Comparison of ENCODE assay signal across 24 mouse cellular contexts in genomic region chr11:8675701-8676474, GRCm38 (mm10). TPM values are rescaled to one million over a fixed set of nuclear protein-coding genes. Genes with fewer than 3 reads are reported as not detected.
A peak's percentile ranks its signal among the peaks of the same experiment; 100 is the strongest.
DNase-seq lines count a peak whose midpoint lies in the region; ATAC-seq and TF ChIP-seq lines count a peak whose summit lies in the region.
"Had no signal": no experiment of that assay in that cellular context is flagged by ENCODE, and none has a peak within 500 bp of the region (broad histone marks: within the 10 kb centered on the region; RNA-seq: fewer than 3 reads in every experiment).

No protein-coding gene starts in this region.

- in situ Hi-C loops in ES-E14 (cut with MboI; ENCODE audit: low sequenced_read_pairs in 2 of 2, unreplicated experiment in 2 of 2), result no loop called here

- no peaks in the 10 kb centered on the region for H3K9me3 ChIP-seq in kidney, embryonic 15.5 days (replicated peaks)
- H3K9me3 ChIP-seq in ES-E14 (ENCODE audit: control insufficient read depth, insufficient read depth, low read depth, low read length), result peaks cover 2% of the 10 kb centered on the region; the same call in 1 of the 2 replicates
- H3K9me3 ChIP-seq: forebrain, embryonic 12.5 days; limb, embryonic 13.5 days; liver, embryonic 13.5 days; neural tube, embryonic 12.5 days had no signal

- no peaks in the 10 kb centered on the region for H3K27me3 ChIP-seq in kidney, embryonic 15.5 days
- H3K27me3 ChIP-seq: forebrain, embryonic 12.5 days; limb, embryonic 13.5 days; liver, embryonic 13.5 days; neural tube, embryonic 12.5 days had no signal

- no peak overlapping the region for H3K4me3 ChIP-seq in kidney, embryonic 15.5 days (replicated peaks)
- H3K4me3 ChIP-seq in ES-E14 (ENCODE audit: insufficient read depth in 1 of 2, low read depth in 1 of 2, low read length in 2 of 2, poor library complexity in 1 of 2, severe bottlenecking in 1 of 2), result no peak overlapping the region
- H3K4me3 ChIP-seq: forebrain, embryonic 12.5 days; limb, embryonic 13.5 days; liver, embryonic 13.5 days; neural tube, embryonic 12.5 days had no signal

- no peak overlapping the region for H3K4me2 ChIP-seq in kidney, embryonic 15.5 days
- H3K4me2 ChIP-seq: forebrain, embryonic 12.5 days; hindbrain, embryonic 14.5 days; limb, embryonic 13.5 days; liver, embryonic 13.5 days; midbrain, embryonic 11.5 days; neural tube, embryonic 12.5 days had no signal

- no peaks in the 10 kb centered on the region for H3K36me3 ChIP-seq in kidney, embryonic 15.5 days
- no peaks in the 10 kb centered on the region for H3K36me3 ChIP-seq in ES-E14 (ENCODE audit: control insufficient read depth, insufficient read depth, low read length, poor library complexity, severe bottlenecking)
- H3K36me3 ChIP-seq: forebrain, embryonic 12.5 days; limb, embryonic 13.5 days; liver, embryonic 13.5 days; neural tube, embryonic 12.5 days had no signal

- ATAC-seq in kidney, embryonic 15.5 days (replicated peaks; ENCODE audit: low FRiP score), result no peak
- ATAC-seq: activated CD4-positive, CD25-positive, alpha-beta regulatory T cell, adult 4 months; intestine, embryonic 16.5 days had no signal

- 72% methylated on average over 6 of the region's 6 CpGs for WGBS in kidney, embryonic 15.5 days

- peak overlapping the region; percentile 25; the same call in 1 of the 2 replicates for H3K27ac ChIP-seq in kidney, embryonic 15.5 days
- peak overlapping the region; percentile 4; the same call in 1 of the 2 replicates for H3K27ac ChIP-seq in ES-E14 (ENCODE audit: insufficient read depth, low read depth, low read length, poor library complexity, severe bottlenecking)
- H3K27ac ChIP-seq: forebrain, embryonic 12.5 days; hindbrain, embryonic 14.5 days; limb, embryonic 13.5 days; liver, embryonic 13.5 days; macrophage; neural tube, embryonic 12.5 days had no signal

- no peak for DNase-seq in kidney, adult 8-10 months
- DNase-seq in 3T3-L1 (ENCODE audit: low read depth, low spot score), result peak; percentile 44
- DNase-seq in ES-E14 (ENCODE audit: low read depth, low spot score), result no peak
- peak; percentile 62 for DNase-seq in forelimb bud, embryonic 11.5 days (ENCODE audit: low read depth, low spot score)
- DNase-seq in layer of hippocampus, adult 11-12 months (ENCODE audit: low spot score), result no peak
- DNase-seq in cerebellum, adult 8-10 months, result no peak
- DNase-seq: cerebellum, adult 11-12 months; cerebellum, postnatal 36 days; gastrocnemius, postnatal 10 days; heart, adult 11 months; heart, postnatal 36 days; kidney, postnatal 14 days; liver, embryonic 13.5 days; right cerebral cortex, postnatal 4 days; thymus, postnatal 14 days had no signal

- H3K9ac ChIP-seq in kidney, embryonic 15.5 days, result no peak overlapping the region
- H3K9ac ChIP-seq in ES-E14 (ENCODE audit: insufficient read depth, low read depth, low read length, poor library complexity, severe bottlenecking), result no peak overlapping the region
- H3K9ac ChIP-seq: forebrain, embryonic 12.5 days; hindbrain, embryonic 14.5 days; limb, embryonic 13.5 days; liver, embryonic 13.5 days; neural tube, embryonic 12.5 days had no signal

- peaks cover 24% of the 10 kb centered on the region for H3K4me1 ChIP-seq in kidney, embryonic 15.5 days
- H3K4me1 ChIP-seq in ES-E14 (ENCODE audit: control insufficient read depth in 2 of 2, insufficient read depth in 2 of 2, low read length in 2 of 2, poor library complexity in 1 of 2), result peaks cover 9 to 13% of the 10 kb centered on the region in 2 experiments
- H3K4me1 ChIP-seq: liver, embryonic 13.5 days; neural tube, embryonic 12.5 days had no signal

TF ChIP-seq in ES-E14, 5 proteins besides CTCF, POLR2A, EP300 and RAD21:
- TF ChIP-seq ZC3H11A (IDR thresholded peaks at IDR 0.05; ENCODE audit: borderline replicate concordance, low read depth, low read length) (no peak), MAFK (IDR thresholded peaks at IDR 0.05; ENCODE audit: insufficient read depth, low read depth, low read length) (no peak), CHD2 (IDR thresholded peaks at IDR 0.05; ENCODE audit: low read depth, low read length) (no peak), ZNF384 (IDR thresholded peaks at IDR 0.05; ENCODE audit: low read depth, low read length) (no peak), HCFC1 (IDR thresholded peaks at IDR 0.05; ENCODE audit: borderline replicate concordance, insufficient read depth, low read length) (no peak)

RNA-seq across cellular contexts. Expression of gene Tns3, which starts 11.6 kb away (rescaled TPM):
- polyA plus RNA-seq in kidney, embryonic 15.5 days (2015; fragmentation: Nextera tagmentation; extraction: Ambion mirVana), result 25.7 and 27.7 TPM in 2 replicates
- 111 and 133 TPM in 2 replicates for total RNA-seq in ES-E14 (2012; rRNA removed)

Comparison
In these comparisons a context has a peak if more than half of its experiments do, and no peak if none do; other contexts are left out.
1. DNase-seq: peak in 3T3-L1 (single experiment) and forelimb bud, embryonic 11.5 days (single experiment); none in kidney, adult 8-10 months (0 of 2), ES-E14 (single experiment), layer of hippocampus, adult 11-12 months (single experiment) and cerebellum, adult 8-10 months (single experiment).